Mouse (Mus musculus) thymus, postnatal 4 days (tissue): ENCODE measurements around the gene Prr5.
A peak's percentile ranks its signal among the peaks of the same experiment; 100 is the strongest.

Experiments
- DNase-seq: peaks from one replicate; pipeline ENCODE4 v3.0.0; 2021

Gene Prr5

DNA sequence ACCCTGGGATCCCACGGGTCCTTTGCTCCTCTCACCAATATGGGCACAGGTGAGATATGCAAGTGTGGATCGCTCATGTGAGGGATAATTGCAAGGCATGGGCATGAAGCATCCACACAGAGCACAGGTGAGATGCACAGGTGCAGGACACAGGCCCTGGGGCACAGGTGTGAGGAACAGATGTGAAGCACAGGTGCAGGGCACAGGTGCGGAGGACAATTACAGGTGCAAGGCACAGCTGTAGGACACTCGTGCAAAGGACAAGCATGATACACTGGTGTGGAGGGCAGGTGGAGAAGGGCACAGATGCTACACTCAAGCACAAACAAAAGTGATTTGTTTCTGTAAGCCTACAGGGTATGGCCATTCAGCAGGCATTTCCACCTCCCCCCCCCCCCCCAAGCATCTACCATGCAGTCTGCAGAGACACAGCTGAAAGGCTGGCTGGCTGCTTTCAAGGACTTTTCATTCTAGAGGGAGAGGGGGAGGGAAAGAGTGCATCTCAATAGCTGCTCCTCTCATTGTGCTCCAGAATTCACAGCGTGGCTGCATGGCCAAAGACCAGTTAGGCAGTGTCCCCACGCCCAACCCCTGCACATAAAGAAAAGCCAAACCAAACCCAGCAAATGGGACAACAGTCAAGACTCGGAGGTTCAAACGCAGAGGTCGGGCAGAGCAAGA is 11.9 kb upstream of the Prr5 start:
- DNase-seq: no peak

DNA sequence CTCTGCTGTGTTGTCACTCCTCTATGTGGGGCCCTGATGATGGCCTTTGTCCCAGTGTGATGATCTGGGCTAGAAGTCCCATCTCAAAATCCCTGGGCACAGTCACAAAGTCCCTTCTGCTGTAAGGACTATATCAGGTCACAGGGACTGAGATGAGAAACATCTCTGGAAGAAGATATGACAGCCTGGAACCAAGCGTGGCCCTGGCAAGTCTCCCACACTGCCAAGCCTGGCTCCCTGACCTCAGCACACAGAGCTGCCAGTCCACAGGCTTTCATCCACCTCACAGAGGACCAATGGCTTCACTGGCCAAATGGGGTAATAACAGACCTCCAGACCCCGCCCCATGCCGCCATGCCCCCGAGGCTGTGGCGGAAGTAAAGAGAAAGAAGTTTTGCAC is 10.8 kb upstream of the Prr5 start:
- no peak for DNase-seq

GRCm38 (mm10) chr15:84659856-84660255 is 9.6 kb upstream of the Prr5 start:
- DNase-seq: no peak

DNA sequence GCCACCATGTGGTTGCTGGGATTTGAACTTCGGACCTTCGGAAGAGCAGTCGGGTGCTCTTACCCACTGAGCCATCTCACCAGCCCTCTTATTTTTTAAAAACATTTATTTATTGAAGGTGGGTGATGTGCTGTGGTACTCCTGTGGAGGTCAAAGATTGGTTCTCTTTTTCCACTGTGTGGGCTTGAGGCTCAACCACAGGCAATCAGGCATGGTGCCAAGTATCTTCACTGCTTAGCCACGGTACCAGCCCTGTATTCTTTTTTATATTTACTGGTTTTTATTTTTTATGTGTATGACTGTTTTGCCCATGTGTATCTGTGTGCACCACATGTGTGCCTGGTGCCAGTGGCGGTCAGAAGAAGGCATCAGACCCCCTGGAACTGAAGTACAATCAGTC is 8.1 kb upstream of the Prr5 start:
- no peak for DNase-seq

GRCm38 (mm10) chr15:84662952-84663684 is 6.3 kb upstream of the Prr5 start:
- peak; percentile 88 for DNase-seq

DNA sequence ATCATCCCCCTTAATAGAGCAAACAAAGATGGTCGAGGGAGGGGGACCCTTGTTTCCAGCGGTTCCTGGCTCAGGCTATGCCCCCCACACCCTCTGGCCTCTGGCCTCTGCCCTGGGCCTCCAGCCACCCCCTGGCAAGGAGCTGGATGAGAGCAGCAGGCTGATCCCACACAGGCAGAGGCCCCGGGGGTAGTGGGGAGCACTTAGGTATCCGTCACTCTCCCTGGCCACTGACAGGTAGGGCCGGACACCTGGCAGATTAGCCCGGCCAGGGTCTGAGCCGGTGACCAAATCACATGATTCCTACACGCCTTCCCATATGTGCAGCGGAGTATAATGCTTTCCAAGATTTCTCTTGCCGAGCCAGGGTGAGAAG is 5.7 kb upstream of the Prr5 start:
- DNase-seq: no peak

GRCm38 (mm10) chr15:84664542-84665460 is 4.6 kb upstream of the Prr5 start:
- DNase-seq: no peak

DNA sequence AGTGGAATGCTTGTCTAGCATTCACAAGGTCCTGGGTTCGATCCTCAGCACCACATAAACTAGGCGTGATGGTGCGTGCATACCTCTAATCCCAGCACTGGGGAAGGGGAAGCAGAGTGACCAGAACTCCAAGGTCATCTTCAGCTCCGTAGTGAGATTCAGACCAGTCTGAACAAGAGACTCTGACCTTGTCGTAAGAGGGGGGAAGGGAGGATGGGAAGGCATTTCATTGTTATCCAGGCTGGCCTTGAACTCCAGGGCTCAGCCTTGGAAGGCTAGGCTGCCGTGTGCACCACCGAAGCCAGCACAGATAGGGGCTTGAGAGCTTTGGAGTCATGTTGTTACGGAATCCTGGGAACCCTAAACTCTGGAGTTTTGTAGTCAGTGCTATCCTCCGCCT is 3.8 kb upstream of the Prr5 start:
- DNase-seq: no peak

- no peak for DNase-seq
Observed at GRCm38 (mm10) chr15:84666065-84666464, 3.4 kb upstream of the Prr5 start.

DNA sequence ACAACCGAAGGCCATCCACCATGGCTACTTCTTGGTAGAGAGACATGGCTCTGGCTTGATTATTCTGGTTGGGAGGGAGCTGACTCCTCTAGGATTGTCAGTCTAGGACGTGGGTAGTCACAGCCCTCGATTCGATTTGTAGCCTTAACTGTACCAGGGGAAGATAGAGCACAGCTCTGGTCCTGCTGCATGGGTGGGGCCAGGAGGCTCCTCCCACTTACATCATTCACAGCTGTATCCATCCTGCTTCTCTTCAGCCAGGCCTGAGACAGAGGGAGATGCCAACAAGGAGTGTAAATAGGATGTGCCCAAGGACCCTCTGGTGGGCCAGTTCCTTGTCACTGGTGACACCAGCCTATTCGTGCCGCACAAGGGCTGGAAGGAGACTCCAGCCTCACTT is 1.8 kb upstream of the Prr5 start:
- no peak for DNase-seq

GRCm38 (mm10) chr15:84669771-84670656 is 594 bp downstream of the Prr5 start:
- DNase-seq: no peak

GRCm38 (mm10) chr15:84670657-84671055 is 1.2 kb downstream of the Prr5 start:
- no peak for DNase-seq

DNA sequence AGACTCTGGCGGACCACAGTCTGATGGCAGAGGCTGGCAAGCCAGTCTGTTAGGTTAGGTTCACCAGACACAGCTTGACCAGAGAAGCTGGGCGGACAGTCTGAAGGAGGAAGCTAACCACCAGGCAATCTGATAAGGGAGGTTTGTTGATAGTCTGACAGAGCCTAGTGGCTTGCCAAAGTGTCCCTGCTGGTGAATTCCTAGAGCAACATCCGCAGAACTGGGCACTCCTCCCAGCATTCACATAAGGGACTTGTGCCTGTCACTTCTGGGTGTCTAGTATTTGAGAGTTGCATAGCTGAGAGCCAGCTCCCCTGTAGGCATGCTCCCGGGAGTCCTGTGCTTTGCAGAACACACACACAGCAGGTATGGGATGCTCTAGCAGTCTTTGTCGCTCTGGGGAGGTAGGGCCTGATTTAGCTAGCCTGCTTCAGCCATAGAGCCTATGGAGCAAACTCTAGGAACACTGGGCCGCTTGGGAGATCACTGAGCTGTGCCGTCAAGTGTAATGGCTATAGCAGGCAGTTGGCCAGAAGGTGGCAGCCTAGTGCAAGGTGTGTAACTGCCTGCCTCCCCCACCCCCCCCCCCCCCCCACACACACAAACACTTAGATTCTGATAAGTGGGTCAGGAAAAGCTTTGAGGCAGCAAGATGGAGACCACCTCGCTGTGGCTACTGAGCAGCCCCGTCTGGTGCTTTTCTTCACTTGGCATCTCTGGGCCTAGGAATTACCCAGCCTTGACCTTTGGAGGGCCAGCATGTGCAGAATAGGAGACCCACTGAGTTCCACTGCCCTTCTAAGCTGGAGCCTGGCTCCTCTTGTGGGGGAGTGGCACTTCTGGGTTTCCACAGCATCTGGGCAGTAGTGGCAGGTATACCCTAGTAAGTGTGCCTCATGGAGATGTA is 2.2 kb downstream of the Prr5 start:
- peak; percentile 88 for DNase-seq

DNA sequence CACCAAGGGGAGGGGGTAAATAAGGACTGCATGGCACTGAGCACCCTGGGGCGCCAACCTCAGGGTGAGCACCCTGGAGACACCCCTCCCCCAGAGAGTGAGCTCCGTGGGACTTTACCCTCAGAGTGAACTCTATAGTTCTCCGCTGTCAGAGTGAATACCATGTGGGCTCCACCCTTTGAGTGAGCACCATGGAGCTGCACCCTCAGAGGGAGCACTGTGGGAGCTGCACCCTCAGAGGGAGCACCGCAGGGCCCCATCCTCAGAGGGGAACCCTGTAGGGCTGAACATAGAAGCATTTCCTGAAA is 2.8 kb downstream of the Prr5 start:
- no peak for DNase-seq

DNA sequence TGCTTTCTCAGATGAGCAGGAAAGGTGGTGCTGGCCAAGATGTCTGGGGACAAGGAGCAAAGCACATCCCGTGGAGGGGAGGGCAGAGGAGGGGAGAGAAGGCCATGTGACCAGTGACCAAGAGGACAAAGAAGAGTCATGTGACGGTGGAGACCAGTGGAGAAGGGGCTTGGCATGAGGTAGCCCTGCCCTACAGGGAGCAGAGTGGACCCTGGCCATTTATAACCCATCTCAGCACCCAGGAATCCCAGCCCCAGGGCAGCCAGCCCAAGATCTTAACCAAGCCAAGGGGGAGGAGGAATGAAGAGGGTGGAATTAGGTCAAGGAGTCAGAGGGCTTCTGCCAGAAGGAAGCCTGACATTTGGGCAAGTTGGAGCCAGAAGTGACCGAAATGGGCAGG is 3.2 kb downstream of the Prr5 start:
- no peak for DNase-seq

- no peak for DNase-seq
Observed at GRCm38 (mm10) chr15:84674329-84675067, 5.1 kb downstream of the Prr5 start.

- no peak for DNase-seq
Observed at GRCm38 (mm10) chr15:84675317-84675716, 5.9 kb downstream of the Prr5 start.

DNA sequence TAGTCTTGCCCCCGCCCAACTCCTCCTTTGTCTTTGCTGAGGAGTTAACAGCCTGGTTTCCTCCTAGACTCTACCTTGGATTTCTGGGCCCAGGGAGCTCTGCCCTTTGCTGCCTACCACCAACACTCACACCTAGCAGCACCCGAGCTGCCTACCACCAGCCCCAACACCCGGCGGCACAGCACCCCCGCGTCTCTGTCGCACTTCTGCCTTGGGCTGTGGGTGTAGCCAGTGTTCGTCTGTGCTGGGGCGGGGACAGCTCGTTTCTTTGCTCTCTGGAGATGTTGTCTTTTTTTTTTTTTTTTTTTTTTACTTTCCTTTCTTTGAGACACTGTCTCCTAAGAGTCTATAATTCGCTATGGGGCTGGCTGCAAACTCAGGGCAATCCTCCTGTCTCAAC is 8.5 kb downstream of the Prr5 start:
- peak; percentile 28 for DNase-seq

- DNase-seq: peak; percentile 43
Observed at GRCm38 (mm10) chr15:84679090-84679489, 9.7 kb downstream of the Prr5 start.

GRCm38 (mm10) chr15:84679794-84680193 is 10.4 kb downstream of the Prr5 start:
- no peak for DNase-seq
